Mouse (Mus musculus): Measurements from ENCODE around the gene Pilra. TPM values are rescaled to one million over a fixed set of nuclear protein-coding genes. Genes with fewer than 3 reads are reported as not detected.

Gene Pilra
- total RNA-seq, 2 experiments from 2014 or later: 2.4 to 3.9 TPM

DNA sequence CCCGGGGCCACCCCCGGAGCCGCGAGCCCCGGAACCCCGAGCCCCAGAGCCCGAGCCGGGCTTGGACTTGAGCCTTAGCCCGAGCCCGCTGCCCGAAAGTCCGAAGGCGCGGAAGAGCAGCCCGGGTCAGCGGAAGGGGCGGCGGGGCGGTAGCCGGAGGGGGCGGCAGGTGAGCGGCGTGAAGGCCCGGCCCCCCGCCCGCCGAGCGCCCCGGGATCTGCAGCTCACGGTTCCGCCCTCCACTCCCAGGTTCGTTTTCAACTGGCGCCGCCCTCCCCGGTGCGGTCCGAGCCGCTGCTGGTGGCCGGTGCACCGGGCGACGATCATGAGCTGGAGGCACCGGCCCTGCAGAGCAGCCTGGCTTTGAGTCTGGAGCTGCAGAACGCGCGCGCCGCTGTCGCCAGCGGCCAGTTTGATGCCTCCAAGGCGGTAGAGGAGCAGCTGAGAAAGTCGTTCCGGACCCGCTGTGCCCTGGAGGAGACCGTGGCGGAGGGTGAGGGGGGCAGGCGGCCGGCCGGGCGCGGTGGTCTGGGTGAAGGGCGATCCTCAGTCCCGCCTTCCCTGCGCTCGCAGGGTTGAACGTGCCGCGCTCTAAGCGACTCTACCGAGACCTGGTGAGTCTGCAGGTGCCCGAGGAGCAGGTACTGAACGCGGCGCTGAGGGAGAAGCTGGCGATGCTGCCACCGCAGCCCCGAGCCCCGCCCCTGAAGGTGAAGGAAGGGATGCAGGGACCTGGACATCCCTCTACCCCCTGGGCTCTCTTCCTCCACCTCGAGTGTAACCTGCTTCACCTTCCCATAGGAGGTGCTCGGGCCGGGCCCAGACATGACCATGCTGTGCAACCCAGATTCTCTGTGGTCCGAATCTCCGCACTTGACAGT is 56.8 kb downstream of the Pilra start:
- peak; percentile 72 to 74 for DNase-seq

DNA sequence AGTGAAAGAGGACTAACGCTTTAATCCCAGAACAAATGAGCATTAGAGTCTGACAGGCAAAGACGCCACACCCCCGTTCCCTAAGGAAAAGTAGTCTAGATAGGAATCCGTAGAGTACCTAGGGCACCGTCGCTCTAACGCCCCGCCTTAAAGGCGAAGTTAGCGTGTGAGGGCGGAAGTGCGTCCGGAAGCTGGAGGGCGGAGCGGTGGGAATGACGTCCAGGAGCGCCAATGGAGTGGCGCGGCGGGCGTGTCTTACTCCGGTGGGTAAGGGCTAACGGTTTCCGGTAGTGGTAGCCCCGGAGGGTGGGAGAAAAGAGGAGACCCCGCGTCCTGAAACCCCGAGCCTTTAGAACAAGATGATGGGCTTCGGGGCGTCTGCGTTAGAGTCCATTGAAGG is 57.4 kb downstream of the Pilra start, which contains the start of gene Ppp1r35:
TSS of gene Ppp1r35 (plus strand) at position 215 of the 400 bp plus-strand sequence.
- peak; percentile 96 to 97 for DNase-seq

DNA sequence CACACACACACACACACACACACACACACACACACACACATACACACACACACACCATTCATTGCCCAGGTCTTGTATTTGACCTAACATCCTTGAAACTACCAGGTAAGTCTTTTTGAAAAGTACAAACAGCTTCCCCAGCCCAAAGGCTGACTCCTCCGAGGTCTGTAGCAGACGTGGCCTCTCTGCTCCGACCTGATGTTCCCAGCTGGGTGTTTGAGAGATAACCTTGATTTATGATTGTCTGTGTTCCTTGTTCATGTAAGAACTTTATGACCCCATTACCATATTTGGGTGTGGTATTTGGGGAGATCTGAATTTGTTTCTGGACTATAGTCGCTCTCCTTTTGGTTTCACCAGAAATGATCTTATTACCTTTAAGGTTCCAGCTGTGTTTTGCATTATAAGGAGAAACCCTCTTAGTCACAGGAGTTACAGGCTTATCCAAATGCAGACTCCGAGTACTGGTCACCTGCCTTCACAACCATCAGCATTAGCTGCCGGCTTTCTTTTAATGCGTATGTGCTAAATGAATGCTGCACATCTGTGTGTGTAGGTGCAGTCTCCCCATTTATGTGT is 58.7 kb downstream of the Pilra start:
- no peak for DNase-seq

DNA sequence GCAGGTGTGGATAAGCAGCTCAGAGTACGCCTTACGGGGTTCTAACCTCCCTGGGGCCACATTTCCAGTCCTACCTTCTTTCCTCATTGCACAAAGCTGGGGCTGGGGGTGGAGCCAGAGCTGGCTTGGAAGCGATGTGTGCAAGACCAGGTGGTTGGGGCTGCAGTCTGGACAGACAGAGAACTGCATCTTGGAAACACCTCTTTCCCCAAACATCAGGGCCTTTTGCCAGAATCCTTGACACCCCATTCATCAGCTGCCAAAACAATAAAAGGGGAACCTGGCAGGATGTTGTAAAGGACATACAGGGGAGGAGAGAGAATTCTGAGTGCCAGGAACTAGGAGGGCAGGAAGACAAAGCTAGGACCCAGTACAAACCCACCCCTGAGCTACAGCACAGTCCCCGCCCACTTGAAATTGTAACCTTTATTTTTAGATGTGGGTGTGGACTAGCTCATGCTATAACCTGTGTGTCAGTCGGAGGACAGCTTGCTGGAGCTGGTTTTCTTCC is 59.6 kb downstream of the Pilra start:
- DNase-seq: peak in 1 of 2 experiments; percentile 60

DNA sequence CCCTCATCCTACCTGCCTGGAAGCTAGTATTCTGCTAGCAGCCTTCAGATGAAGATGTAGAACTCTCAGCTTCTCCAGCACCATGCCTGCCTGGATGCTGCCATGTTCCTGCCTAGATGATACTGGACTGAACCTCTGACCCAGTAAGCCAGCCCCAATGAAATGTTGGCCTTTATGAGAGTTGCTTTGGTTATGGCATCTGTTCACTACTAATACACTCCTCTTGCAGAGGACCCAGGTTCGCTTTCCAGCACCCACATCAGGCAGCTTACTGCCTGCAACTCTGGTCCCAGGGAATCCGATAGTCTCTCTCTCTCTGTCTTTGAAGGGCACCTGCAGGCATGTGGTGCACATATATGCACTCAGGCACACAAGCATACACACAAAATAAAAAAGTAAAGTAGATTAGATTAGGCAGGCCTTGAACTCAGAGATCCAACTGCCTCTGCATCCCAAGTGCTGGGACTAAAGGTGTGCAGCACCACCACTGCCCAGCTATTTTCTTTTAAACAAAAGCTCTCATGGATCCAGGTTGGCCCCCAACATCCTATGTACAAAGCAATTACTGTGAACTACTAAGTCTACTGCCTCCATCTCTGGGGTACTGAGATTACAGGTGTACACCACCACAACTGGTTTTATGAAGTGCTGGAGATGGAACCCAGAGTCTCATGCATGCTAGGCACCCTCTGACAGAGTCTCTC is 60.3 kb downstream of the Pilra start:
- no peak for DNase-seq

DNA sequence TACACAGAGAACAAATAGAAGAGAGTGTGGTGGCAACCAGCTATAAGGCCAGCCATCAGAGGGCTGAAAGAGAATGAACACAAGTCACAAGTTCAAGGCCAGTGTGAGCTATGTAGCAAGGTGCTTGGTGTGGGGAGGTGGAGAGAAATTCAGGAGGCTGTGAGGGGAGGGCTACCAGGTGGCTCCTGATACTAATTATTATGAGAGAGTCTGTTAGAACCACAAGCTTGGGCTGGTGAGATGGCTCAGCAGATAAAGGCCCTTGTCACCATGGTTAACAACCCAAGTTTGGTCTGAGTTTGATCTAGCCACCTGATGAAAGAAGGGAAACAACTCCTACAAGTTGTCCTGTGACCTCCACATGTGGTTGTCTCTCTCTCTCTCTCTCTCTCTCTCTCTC is 63.3 kb downstream of the Pilra start:
- DNase-seq: no peak

Other genes with a start within 250 kb of the Pilra start
- 10 to 100 TPM; 45.6 to 47.8 TPM for gene Mospd3, start 235.2 kb downstream of the Pilra start, total RNA-seq (2021)
- gene Pcolce, start 222.5 kb downstream of the Pilra start, total RNA-seq (2021): 100 to 1,000 TPM; 874 to 904 TPM
- gene Fbxo24, start 207.3 kb downstream of the Pilra start, total RNA-seq (2021): 1 to 10 TPM in 1 of 2 experiments, under 1 TPM in 1; 0.93 to 1.7 TPM
- gene Lrch4, start 207.2 kb downstream of the Pilra start, total RNA-seq (2021): 10 to 100 TPM; 23.5 to 36.1 TPM
- gene Gm20605, start 207.1 kb downstream of the Pilra start, total RNA-seq (2021): 1 to 10 TPM; 7.9 to 9.6 TPM
- 1 to 10 TPM; 1.9 to 7.8 TPM for gene Sap25, start 194.9 kb downstream of the Pilra start, total RNA-seq (2021)
- 1 to 10 TPM; 4.8 to 6.2 TPM for gene Irs3, start 190.6 kb downstream of the Pilra start, total RNA-seq (2021)
- 10 to 100 TPM; 30.4 to 30.6 TPM for gene Agfg2, start 151.6 kb downstream of the Pilra start, total RNA-seq (2021)
- 1 to 10 TPM; 3.1 to 3.2 TPM for gene Nyap1, start 94.7 kb downstream of the Pilra start, total RNA-seq (2021)
- gene Tsc22d4, start 90.6 kb downstream of the Pilra start, total RNA-seq (2021): 10 to 100 TPM; 79.5 to 84.6 TPM
- 10 to 100 TPM; 24.6 to 28.4 TPM for gene Ppp1r35, start 57.4 kb downstream of the Pilra start, total RNA-seq (2021)
- gene Mepce, start 48.6 kb downstream of the Pilra start, total RNA-seq (2021): 10 to 100 TPM; 52.0 to 56.4 TPM
- 1 to 10 TPM; 2.3 to 3.0 TPM for gene Zcwpw1, start 48.5 kb downstream of the Pilra start, total RNA-seq (2021)
- 1 to 10 TPM; 1.3 to 1.5 TPM for gene Pilrb1, start 21.8 kb upstream of the Pilra start, total RNA-seq (2021)
- 1 to 10 TPM in 1 of 2 experiments, under 1 TPM in 1; 0.76 to 1.4 TPM for gene Pilrb2, start 35.5 kb upstream of the Pilra start, total RNA-seq (2021)
- under 1 TPM; 0.13 to 0.33 TPM for gene Cyp3a13, start 85.3 kb upstream of the Pilra start, total RNA-seq (2021)
- under 1 TPM; 0.13 to 0.36 TPM for gene Gjc3, start 126.8 kb upstream of the Pilra start, total RNA-seq (2021)
- gene Azgp1, start 145.2 kb upstream of the Pilra start, total RNA-seq (2021): under 1 TPM; 0.49 to 0.79 TPM
- not detected for gene Smok3a, start 185.0 kb upstream of the Pilra start, total RNA-seq (2021)
- gene Smok3b, start 185.1 kb upstream of the Pilra start, total RNA-seq (2021): not detected
- not detected for gene Smok3c, start 216.9 kb upstream of the Pilra start, total RNA-seq (2021)
- gene Zkscan1, start 248.8 kb upstream of the Pilra start, total RNA-seq (2021): 10 to 100 TPM; 36.3 to 41.9 TPM